Mouse (Mus musculus): ENCODE measurements around the gene Tmem119.

DNA sequence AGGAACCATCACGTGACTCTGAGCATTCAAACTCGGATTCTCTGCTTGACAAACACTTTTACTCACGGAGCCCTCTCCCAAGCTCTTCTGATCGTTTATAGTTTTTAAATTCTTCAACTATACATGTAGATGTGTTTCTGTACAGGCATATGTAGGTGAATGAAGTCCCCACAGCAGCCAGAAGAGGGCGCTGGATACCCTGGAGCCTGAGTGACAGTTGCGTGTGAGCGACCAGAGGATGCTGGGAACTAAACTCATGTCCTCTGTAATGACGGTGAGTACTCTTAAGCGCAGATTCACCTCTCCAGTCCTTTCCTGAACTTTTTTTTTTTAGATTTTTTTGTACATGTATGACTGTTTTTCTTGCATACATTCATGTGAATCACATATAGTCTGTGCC lies 13.3 kb upstream of the Tmem119 start:
- TF ChIP-seq EP300 (IDR thresholded peaks at IDR 0.05; ENCODE audit: low read depth) (no peak), CTCF (IDR thresholded peaks at IDR 0.05; ENCODE audit: low read depth) (0 out of 2 replicates have a peak, but pooled peaks have one; percentile 4)
